Mouse (Mus musculus) skeletal muscle tissue, postnatal 0 days (tissue): ENCODE data around the gene Haao. TPM values are rescaled to one million over a fixed set of nuclear protein-coding genes. Genes with fewer than 3 reads are reported as not detected.

ENCODE experiments used
- polyA plus RNA-seq: library from polyadenylated mRNA; unstranded; fragments of >200 nt; fragmentation: Nextera tagmentation; extraction: Ambion mirVana; gene quantifications from 2 replicates; pipeline ENCODE4 v1.2.1, GENCODE M21; 2015

Gene Haao
- 0.19 TPM in 1 of 2 replicates, not detected in the other for polyA plus RNA-seq

DNA sequence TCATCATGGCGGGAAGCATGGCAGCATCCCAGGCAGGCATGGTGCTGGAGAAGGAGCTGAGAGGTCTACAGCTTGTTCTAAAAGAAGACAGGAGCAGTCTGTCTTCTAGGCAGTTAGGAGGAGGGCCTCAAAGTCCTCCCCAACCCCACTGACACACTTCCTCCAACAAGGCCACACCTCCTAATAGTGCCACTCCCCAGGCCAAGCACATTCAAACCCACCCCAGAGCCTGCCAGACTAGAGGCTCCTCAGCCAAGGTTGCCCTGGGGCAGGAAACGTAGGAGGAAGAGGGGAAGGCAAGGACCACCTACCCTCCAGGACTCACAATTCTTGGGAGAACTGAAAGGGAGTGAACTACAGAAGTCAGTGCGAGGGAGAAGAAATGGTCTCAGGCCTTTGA, at the start of gene Haao:
Gene Haao (minus strand): TSS at position 149 of the 400 bp plus-strand sequence.

Other genes with a start within 250 kb of the Haao start
- gene Kcng3, start 216.1 kb downstream of the Haao start, polyA plus RNA-seq, result not detected in 2 replicates
- gene Mta3, start 141.8 kb downstream of the Haao start, polyA plus RNA-seq, result 14.6 and 20.6 TPM in 2 replicates